Mouse (Mus musculus) midbrain, embryonic 16.5 days (tissue): ENCODE measurements around the gene S100b. TPM values are rescaled to one million over a fixed set of nuclear protein-coding genes. Genes with fewer than 3 reads are reported as not detected.

Experiments used
- ATAC-seq: fragments of 200-750 bp; cut with Nextera tagmentation; 2 replicates; pipeline ENCODE4 v1.8.0; 2017; ENCODE audit warnings: moderate TSS enrichment
- H3K27ac ChIP-seq: fragments of 300-500 bp; sonication (generic); 2 replicates; pipeline ENCODE4 v1.5.1; 2014; ENCODE audit warnings: mild to moderate bottlenecking, low read length, mixed read lengths
- H3K27me3 ChIP-seq: fragments of 300-500 bp; sonication (generic); 2 replicates; pipeline ENCODE4 v1.6.1; 2014; ENCODE audit warnings: low read depth, low read length, mixed read lengths; ENCODE audit not compliant: control insufficient read depth, insufficient read depth
- H3K36me3 ChIP-seq: fragments of 300-500 bp; sonication (generic); 2 replicates; pipeline ENCODE4 v1.6.1; 2014; ENCODE audit warnings: mild to moderate bottlenecking, low read length, moderate library complexity, mixed read lengths; ENCODE audit not compliant: control insufficient read depth, insufficient read depth
- H3K4me1 ChIP-seq: fragments of 300-500 bp; sonication (generic); 2 replicates; pipeline ENCODE4 v1.6.1; 2014; ENCODE audit warnings: mild to moderate bottlenecking, low read length, mixed read lengths; ENCODE audit not compliant: control insufficient read depth, insufficient read depth
- H3K4me2 ChIP-seq: fragments of 300-500 bp; sonication (generic); 2 replicates; pipeline ENCODE4 v1.6.1; 2014; ENCODE audit warnings: mild to moderate bottlenecking, low read length, mixed read lengths
- H3K4me3 ChIP-seq: fragments of 300-500 bp; sonication (generic); 2 replicates; pipeline ENCODE4 v1.5.1; 2014; ENCODE audit warnings: low read depth, mild to moderate bottlenecking, low read length, moderate library complexity, mixed read lengths
- H3K9ac ChIP-seq: fragments of 300-500 bp; sonication (generic); 2 replicates; pipeline ENCODE4 v1.6.1; 2014; ENCODE audit warnings: low read depth, low read length, mixed read lengths
- H3K9me3 ChIP-seq: fragments of 300-500 bp; sonication (generic); replicated peaks from 2 replicates; pipeline ENCODE4 v1.6.1; 2014; ENCODE audit warnings: mild to moderate bottlenecking, low read length, mixed read lengths; ENCODE audit not compliant: control insufficient read depth, poor library complexity, severe bottlenecking
- WGBS: fragments of 180-500 bp; shearing (Covaris S2); extraction: QIAGEN DNeasy Blood & Tissue Kit; methylation state at CpG from one replicate; pipeline ENCODE4 v1.1.7; 2014; 5-methylcytosine and 5-hydroxymethylcytosine counted together
- polyA plus RNA-seq: library from polyadenylated mRNA; unstranded; fragments of >200 nt; fragmentation: Nextera tagmentation; extraction: Ambion mirVana; gene quantifications from 2 replicates; pipeline ENCODE4 v1.2.1, GENCODE M21; 2015

S100b gene
- polyA plus RNA-seq, 1 experiment from 2014 or later = 2.1 TPM

DNA sequence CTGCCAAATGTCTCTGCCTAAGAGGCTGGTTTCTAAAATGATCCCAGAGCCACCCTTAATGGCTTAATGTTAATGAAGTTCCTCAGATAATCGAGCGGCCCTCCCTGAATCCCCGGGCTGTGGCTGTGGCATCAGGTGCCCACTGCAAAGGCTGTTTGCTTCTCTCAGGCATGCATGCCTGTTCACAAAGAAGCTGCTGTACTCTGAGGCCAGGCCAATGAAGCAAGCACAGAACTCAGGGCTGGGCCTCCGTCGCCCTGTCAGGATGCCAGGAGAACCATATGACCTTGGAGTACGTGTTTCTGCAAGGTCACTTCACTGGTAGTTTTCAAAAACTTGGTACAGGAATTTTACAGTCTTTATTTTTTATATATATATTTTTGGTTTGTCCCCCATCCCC, 2.0 kb downstream of the S100b start:
- 64% methylated on average over 6 of the region's 6 CpGs for WGBS
- H3K27me3 ChIP-seq = no peaks in the 10 kb centered on the region
- no peak for ATAC-seq
- 0 out of 2 replicates have a peak, but pooled peaks cover 2% of the 10 kb centered on the region for H3K36me3 ChIP-seq
- H3K4me1 ChIP-seq = no peaks in the 10 kb centered on the region; the same call in 1 of the 2 replicates
- H3K9ac ChIP-seq = no peak overlapping the region
- no peak overlapping the region for H3K4me3 ChIP-seq
- H3K9me3 ChIP-seq = no peaks in the 10 kb centered on the region
- no peak overlapping the region for H3K4me2 ChIP-seq
- no peak overlapping the region for H3K27ac ChIP-seq

DNA sequence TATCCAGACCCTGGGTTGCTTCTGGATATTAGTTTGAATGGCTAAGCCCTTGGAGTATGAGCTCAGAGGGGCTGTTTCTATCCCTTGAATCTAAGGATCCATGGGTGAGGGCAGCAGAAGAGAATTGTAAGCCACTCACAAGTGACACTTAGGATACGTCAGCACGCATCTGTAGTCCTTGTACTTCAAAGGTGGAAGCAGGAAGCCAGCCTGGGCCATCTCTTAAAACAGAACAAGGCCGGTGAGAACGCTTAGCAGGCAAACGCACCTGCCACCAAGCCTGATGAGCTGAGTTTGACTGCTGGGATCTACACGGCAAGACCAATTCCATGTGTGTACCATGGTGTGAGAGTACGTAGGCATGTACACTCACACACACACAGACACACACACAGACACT, 3.6 kb downstream of the S100b start:
- Histone ChIP-seq H3K27me3 (no peaks in the 10 kb centered on the region), H3K4me1 (peaks cover 2% of the 10 kb centered on the region; the same call in 1 of the 2 replicates), H3K36me3 (0 out of 2 replicates have a peak, but pooled peaks cover 2% of the 10 kb centered on the region), H3K9ac (no peak overlapping the region), H3K4me2 (no peak overlapping the region), H3K9me3 (no peaks in the 10 kb centered on the region), H3K27ac (no peak overlapping the region), H3K4me3 (no peak overlapping the region)
- ATAC-seq = no peak
- 95% methylated on average over 7 of the region's 7 CpGs for WGBS

DNA sequence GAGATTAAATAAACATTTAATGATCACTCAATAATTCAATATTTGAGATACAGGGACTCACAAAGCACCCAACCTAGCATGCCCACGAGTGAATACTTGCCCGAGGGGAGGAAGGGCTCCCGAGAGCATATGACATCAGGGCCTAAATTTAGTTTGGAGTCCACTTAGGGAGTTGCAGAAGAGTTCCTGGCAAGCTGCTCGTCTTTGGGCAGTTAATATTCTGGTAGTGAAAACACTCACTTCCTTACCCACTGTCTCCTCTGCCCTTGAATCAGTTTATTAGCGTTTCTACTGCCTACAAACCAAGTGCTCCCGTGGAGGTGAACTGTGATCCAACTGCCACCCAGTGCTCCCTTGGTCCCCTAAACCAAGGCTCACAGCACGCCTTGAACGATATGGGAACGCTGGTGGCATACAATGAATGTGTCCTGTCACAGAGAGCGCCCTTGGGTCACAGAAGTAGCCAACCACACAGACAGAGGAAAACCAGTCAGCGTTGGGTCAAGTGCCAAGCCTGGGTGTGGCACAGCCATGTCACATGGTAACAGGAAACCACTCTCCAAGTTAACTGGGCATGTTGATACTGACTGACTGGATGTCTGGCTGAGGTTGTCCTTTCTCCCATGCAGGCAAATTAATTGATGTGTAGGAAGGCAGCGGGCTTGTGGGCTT, 4.2 kb downstream of the S100b start:
- no peak overlapping the region for H3K4me2 ChIP-seq
- H3K9ac ChIP-seq = no peak overlapping the region
- H3K27ac ChIP-seq = no peak overlapping the region
- H3K36me3 ChIP-seq = 0 out of 2 replicates have a peak, but pooled peaks cover 2% of the 10 kb centered on the region
- H3K9me3 ChIP-seq = no peaks in the 10 kb centered on the region
- 89% methylated on average over 12 of the region's 12 CpGs for WGBS
- H3K4me3 ChIP-seq = no peak overlapping the region
- no peaks in the 10 kb centered on the region for H3K27me3 ChIP-seq
- no peak for ATAC-seq
- H3K4me1 ChIP-seq = peaks cover 2% of the 10 kb centered on the region; the same call in 1 of the 2 replicates

DNA sequence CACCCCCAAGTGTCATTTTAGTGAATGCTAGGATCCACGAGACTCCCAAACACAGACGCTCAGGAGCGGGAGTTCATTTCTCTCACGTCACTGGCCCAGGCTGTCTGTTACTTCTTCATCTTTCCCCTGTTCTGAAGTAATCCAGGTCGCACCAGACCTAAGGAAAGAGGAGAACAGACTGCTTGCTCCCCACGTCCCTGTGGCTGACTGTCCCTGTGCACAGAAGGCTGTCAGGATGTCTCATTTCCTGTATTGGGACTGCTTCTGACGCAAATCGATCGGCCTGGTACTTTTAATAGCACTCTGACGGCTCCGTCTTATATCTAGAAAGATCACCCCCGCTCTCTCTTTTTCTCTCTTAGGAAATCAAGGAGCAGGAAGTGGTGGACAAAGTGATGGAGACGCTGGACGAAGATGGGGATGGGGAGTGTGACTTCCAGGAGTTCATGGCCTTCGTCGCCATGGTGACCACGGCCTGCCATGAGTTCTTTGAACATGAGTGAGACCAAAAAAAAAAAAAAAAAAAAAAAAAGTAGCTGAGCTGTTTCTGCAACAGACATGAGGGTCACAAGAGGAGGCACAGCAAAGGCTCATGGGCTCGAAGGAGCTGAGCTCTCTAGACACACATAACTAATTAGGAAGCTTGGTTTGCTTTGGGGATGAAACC, 6.0 kb downstream of the S100b start:
- Histone ChIP-seq H3K36me3 (peaks cover 7% of the 10 kb centered on the region; the same call in 1 of the 2 replicates), H3K4me2 (no peak overlapping the region), H3K27me3 (no peaks in the 10 kb centered on the region), H3K9ac (no peak overlapping the region), H3K9me3 (no peaks in the 10 kb centered on the region), H3K27ac (no peak overlapping the region), H3K4me3 (no peak overlapping the region), H3K4me1 (peaks cover 2% of the 10 kb centered on the region; the same call in 1 of the 2 replicates)
- no peak for ATAC-seq
- 71% methylated on average over 18 of the region's 18 CpGs for WGBS

DNA sequence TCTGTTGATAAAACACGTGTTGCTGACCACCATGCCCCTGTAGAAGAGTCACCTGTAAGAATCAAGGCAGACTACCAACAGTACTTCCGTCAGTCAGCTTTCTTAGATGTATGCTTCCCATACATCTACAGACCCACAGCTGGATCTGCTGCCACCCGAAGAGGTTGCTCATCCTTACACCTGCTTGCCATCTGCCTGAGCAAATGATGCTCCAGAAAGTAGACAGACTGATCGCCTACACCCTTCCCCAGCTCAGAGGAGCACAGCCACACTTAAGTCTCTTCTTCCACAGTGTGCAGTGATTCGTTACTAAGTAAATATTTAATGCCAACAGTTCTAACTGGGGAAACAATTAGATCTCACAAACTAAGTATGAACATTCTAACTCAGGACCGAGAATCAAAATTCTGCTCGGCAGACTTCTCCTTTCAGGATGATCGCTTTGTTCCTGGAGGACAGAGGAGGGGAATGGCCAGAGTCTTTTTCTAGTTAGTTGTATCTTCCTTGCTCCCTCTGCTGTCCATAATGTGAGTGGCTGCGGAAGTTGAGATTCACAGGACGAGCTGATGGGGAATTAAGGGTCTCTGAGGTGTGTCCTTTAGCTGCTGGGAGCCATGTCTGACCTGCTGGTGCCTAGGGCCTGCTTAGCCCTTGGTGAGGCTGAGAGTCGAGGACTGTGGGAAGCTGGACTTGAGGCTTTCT, 6.9 kb downstream of the S100b start:
- Histone ChIP-seq H3K36me3 (peaks cover 14% of the 10 kb centered on the region; the same call in 1 of the 2 replicates), H3K9ac (no peak overlapping the region), H3K9me3 (no peaks in the 10 kb centered on the region), H3K27ac (no peak overlapping the region), H3K4me3 (no peak overlapping the region), H3K4me1 (peaks cover 2% of the 10 kb centered on the region; the same call in 1 of the 2 replicates), H3K27me3 (no peaks in the 10 kb centered on the region), H3K4me2 (no peak overlapping the region)
- WGBS = 52% methylated on average over 11 of the region's 11 CpGs
- no peak for ATAC-seq

DNA sequence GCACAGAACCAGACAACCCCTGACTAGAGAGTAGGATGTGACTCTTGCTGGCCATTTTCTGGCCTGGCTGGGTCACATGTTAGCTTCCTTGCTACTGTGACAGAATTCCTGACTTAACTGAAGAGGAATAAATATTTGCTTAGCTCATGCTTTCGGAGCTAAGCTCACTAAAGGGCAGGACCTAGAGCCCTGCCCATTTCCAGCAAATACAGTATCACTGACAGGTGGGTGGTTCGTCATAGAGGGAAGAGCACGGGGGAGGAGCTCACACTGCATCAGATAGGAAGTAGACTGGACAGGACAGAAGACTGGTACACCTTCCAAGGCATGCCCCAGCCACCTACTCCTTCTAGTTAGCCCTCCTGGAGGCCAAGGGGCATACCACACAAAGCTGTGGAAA, 7.8 kb downstream of the S100b start:
- H3K9ac ChIP-seq = no peak overlapping the region
- peak; percentile 51 for ATAC-seq
- H3K36me3 ChIP-seq = peaks cover 22% of the 10 kb centered on the region
- no peak overlapping the region for H3K4me2 ChIP-seq
- peaks cover 2% of the 10 kb centered on the region; the same call in 1 of the 2 replicates for H3K4me1 ChIP-seq
- 78% methylated on average over 3 of the region's 3 CpGs for whole genome bisulfite sequencing
- no peak overlapping the region for H3K4me3 ChIP-seq
- no peaks in the 10 kb centered on the region for H3K27me3 ChIP-seq
- H3K9me3 ChIP-seq = no peaks in the 10 kb centered on the region
- no peak overlapping the region for H3K27ac ChIP-seq

DNA sequence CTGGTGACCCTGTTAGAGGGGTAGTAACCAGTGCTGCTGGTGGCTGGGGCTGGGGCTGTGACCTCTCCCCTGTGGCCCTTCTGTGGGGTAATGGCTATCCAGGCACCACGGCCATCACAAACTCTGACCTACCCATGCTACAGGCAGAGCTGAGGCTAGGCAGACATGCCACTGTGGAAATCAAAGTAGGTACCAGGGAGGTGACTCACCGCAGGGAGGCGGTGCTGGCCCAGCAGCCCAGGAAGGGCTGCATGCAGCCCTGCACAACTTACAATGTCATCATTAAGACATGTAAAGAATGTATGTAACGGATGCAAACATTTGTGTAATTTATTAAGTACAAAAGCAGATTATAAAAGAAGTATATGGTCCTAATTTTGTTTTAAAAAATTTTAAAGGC, 8.8 kb downstream of the S100b start:
- H3K9ac ChIP-seq = no peak overlapping the region
- no peak overlapping the region for H3K4me2 ChIP-seq
- H3K9me3 ChIP-seq = no peaks in the 10 kb centered on the region
- H3K27ac ChIP-seq = no peak overlapping the region
- no peaks in the 10 kb centered on the region for H3K27me3 ChIP-seq
- no peak for ATAC-seq
- no peak overlapping the region for H3K4me3 ChIP-seq
- WGBS = 78% methylated on average over 4 of the region's 4 CpGs
- peaks cover 2% of the 10 kb centered on the region; the same call in 1 of the 2 replicates for H3K4me1 ChIP-seq
- peaks cover 27% of the 10 kb centered on the region for H3K36me3 ChIP-seq

DNA sequence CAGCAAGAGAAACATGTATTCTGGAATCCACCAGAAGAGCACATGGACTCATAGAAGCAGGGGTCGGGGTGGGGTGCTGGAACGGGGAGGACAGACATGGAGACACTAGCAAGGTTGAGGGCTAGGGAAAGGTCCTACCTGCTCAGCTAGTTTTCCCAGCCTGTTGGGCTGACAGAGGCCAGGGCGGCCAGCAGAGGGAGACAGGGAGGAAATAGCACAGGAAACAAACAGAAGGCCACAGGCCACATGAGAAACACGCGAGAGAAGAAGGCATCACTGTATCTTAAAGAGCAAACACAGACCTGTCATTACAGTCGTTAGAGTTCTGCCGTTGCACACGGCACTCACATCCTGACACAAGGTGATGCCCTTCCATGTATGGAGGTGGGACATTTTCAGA, 17.6 kb downstream of the S100b start:
- Histone ChIP-seq H3K27me3 (no peaks in the 10 kb centered on the region), H3K4me3 (no peak overlapping the region), H3K4me2 (no peak overlapping the region), H3K27ac (no peak overlapping the region), H3K9ac (no peak overlapping the region), H3K9me3 (no peaks in the 10 kb centered on the region), H3K36me3 (peaks cover 62% of the 10 kb centered on the region), H3K4me1 (no peaks in the 10 kb centered on the region)
- 56% methylated on average over 8 of the region's 8 CpGs for WGBS
- no peak for ATAC-seq

DNA sequence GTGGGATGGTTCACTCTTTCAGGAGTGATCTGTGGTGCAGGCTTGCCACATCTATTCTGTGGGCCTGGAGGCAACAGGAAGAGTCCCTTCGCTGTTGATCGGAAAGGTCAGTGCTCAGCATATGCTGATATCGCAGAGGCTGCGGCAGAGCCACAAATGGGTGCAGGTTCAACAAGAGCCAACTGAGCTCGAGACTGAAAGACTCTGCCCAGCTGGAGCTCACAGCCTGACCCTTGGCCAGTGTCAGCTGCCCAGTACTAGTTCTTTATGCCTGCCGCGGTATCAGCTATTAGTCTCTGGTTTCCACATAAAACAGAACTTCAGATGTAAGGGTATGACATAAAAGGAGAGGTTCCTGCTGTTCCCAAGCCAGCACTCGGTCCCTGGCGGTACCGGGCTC, 21.6 kb downstream of the S100b start:
- H3K9ac ChIP-seq = no peak overlapping the region
- H3K9me3 ChIP-seq = no peaks in the 10 kb centered on the region
- no peak overlapping the region for H3K4me2 ChIP-seq
- peaks cover 47% of the 10 kb centered on the region for H3K36me3 ChIP-seq
- no peak overlapping the region for H3K27ac ChIP-seq
- WGBS = 83% methylated on average over 10 of the region's 10 CpGs
- no peaks in the 10 kb centered on the region for H3K27me3 ChIP-seq
- no peaks in the 10 kb centered on the region for H3K4me1 ChIP-seq
- no peak for ATAC-seq
- no peak overlapping the region for H3K4me3 ChIP-seq
